Mouse (Mus musculus): ENCODE measurements around the gene Sun1.

- TF ChIP-seq EP300 (IDR thresholded peaks at IDR 0.05; ENCODE audit: low read depth in 1 of 2, low read length in 2 of 2) (no peak), TBP (IDR thresholded peaks at IDR 0.05; ENCODE audit: low read depth, low read length) (no peak), CTCF (IDR thresholded peaks at IDR 0.05 in 2 of 3, conservative IDR thresholded peaks at IDR 0.05 in 1 of 3; ENCODE audit: control insufficient read depth in 1 of 3, insufficient read depth in 1 of 3, low read depth in 2 of 3, low read length in 3 of 3, poor library complexity in 1 of 3, severe bottlenecking in 1 of 3) (no peak), POLR2A (IDR thresholded peaks at IDR 0.05; ENCODE audit: control insufficient read depth in 1 of 2, insufficient read depth in 1 of 2, low read depth in 1 of 2, low read length in 2 of 2, poor library complexity in 1 of 2) (no peak), ETS1 (IDR thresholded peaks at IDR 0.05; ENCODE audit: low read depth, low read length) (no peak), NELFE (IDR thresholded peaks at IDR 0.05; ENCODE audit: low read depth, low read length) (no peak), USF1 (IDR thresholded peaks at IDR 0.05; ENCODE audit: low read depth, low read length) (no peak), GATA1 (IDR thresholded peaks at IDR 0.05; ENCODE audit: low read depth, low read length) (no peak), ZMIZ1 (IDR thresholded peaks at IDR 0.05; ENCODE audit: low read depth, low read length) (no peak), SIN3A (IDR thresholded peaks at IDR 0.05; ENCODE audit: low read length) (no peak), POLR2AphosphoS5 (IDR thresholded peaks at IDR 0.05; ENCODE audit: borderline replicate concordance, low read depth, low read length) (no peak)
These were observed 55.9 kb downstream of the Sun1 start for GRCm38 (mm10) chr5:139256211-139256765.

Measured in MEL (cell line).